Mouse (Mus musculus) left cerebral cortex, adult 2 months (tissue): ENCODE data around the gene Smyd3. TPM values are rescaled to one million over a fixed set of nuclear protein-coding genes. Genes with fewer than 3 reads are reported as not detected.
"Not testable (repeated sequence)": the region's sequence is repeated elsewhere in the genome, so short reads cannot be mapped to it uniquely, and the experiment has no call there.

Experiments used
- DNase-seq, 2 experiments: peaks; one replicate each; pipeline ENCODE4 v3.0.0; 2021 to 2022; ENCODE audit warnings: low spot score in 2 of 2, mixed read lengths in 1 of 2; ENCODE audit errors: extremely low spot score in 1 of 2
- H3K27ac ChIP-seq: fragments of 200-600 bp; 2 replicates; pipeline ENCODE4 v1.8.1; 2022
- H3K4me3 ChIP-seq: fragments of 200-600 bp; 2 replicates; pipeline ENCODE4 v1.8.1; 2022
- CTCF ChIP-seq: fragments of 200-600 bp; IDR thresholded peaks from 2 replicates; pipeline ENCODE4 v1.8.1; 2022; ENCODE audit warnings: antibody characterized with exemption, mild to moderate bottlenecking, moderate library complexity
- intact Hi-C: fragments of 180-260 bp; cut with DNase I; formaldehyde crosslinking; loops from one replicate; pipeline ENCODE4 v1.15.1; 2025
- total RNA-seq, 2 experiments: library from RNA; stranded (reverse); gene quantifications; 2 replicates each; pipeline ENCODE4 v1.2.3; 2021

The Smyd3 gene
- total RNA-seq, 2 experiments from 2014 or later: 25.0 to 25.6 TPM

- intact Hi-C loops: no loop called here
- no peak overlapping the region for H3K27ac ChIP-seq
- DNase-seq: no peak
- no peak for TF ChIP-seq CTCF
- H3K4me3 ChIP-seq: no peak overlapping the region
Observed at GRCm38 (mm10) chr1:179192781-179193180, 325.1 kb downstream of the Smyd3 start.

GRCm38 (mm10) chr1:179190837-179191236, 327.0 kb downstream of the Smyd3 start:
- intact Hi-C loops: no loop called here
- TF ChIP-seq CTCF: no peak
- no peak overlapping the region for H3K4me3 ChIP-seq
- H3K27ac ChIP-seq: no peak overlapping the region
- DNase-seq: no peak

- H3K4me3 ChIP-seq: no peak overlapping the region
- no peak for TF ChIP-seq CTCF
- intact Hi-C loops: no loop called here
- H3K27ac ChIP-seq: no peak overlapping the region
- DNase-seq: no peak
Observed at GRCm38 (mm10) chr1:179187171-179187570, 330.7 kb downstream of the Smyd3 start.

GRCm38 (mm10) chr1:179184631-179185030, 333.2 kb downstream of the Smyd3 start:
- no peak for TF ChIP-seq CTCF
- intact Hi-C loops: no loop called here
- peak in 1 of 2 experiments; percentile 15 for DNase-seq
- H3K27ac ChIP-seq: no peak overlapping the region
- no peak overlapping the region for H3K4me3 ChIP-seq

- no peak for DNase-seq
- no peak for TF ChIP-seq CTCF
- intact Hi-C loops: no loop called here
- H3K27ac ChIP-seq: no peak overlapping the region
- no peak overlapping the region for H3K4me3 ChIP-seq
Observed at GRCm38 (mm10) chr1:179183499-179183898, 334.3 kb downstream of the Smyd3 start.

GRCm38 (mm10) chr1:179180546-179180945, 337.3 kb downstream of the Smyd3 start:
- no peak overlapping the region for H3K4me3 ChIP-seq
- H3K27ac ChIP-seq: no peak overlapping the region
- intact Hi-C loops: no loop called here
- no peak for DNase-seq
- TF ChIP-seq CTCF: no peak

- Histone ChIP-seq H3K4me3 (no peak overlapping the region), H3K27ac (no peak overlapping the region)
- DNase-seq: no peak
- intact Hi-C loops: no loop called here
- TF ChIP-seq CTCF: no peak
Observed at GRCm38 (mm10) chr1:179176861-179177658, 340.8 kb downstream of the Smyd3 start.

- DNase-seq: no peak
- intact Hi-C loops: no loop called here
- Histone ChIP-seq H3K4me3 (no peak overlapping the region), H3K27ac (no peak overlapping the region)
- TF ChIP-seq CTCF: no peak
Observed at GRCm38 (mm10) chr1:179174241-179174640, 343.6 kb downstream of the Smyd3 start.

GRCm38 (mm10) chr1:179170555-179170954, 347.3 kb downstream of the Smyd3 start:
- H3K27ac ChIP-seq: no peak overlapping the region
- intact Hi-C loops: no loop called here
- TF ChIP-seq CTCF: no peak
- no peak for DNase-seq
- H3K4me3 ChIP-seq: no peak overlapping the region

- no peak overlapping the region for H3K4me3 ChIP-seq
- intact Hi-C loops: no loop called here
- DNase-seq: no peak
- H3K27ac ChIP-seq: no peak overlapping the region
- TF ChIP-seq CTCF: no peak
Observed at GRCm38 (mm10) chr1:179169749-179170148, 348.1 kb downstream of the Smyd3 start.

GRCm38 (mm10) chr1:179169161-179169560, 348.7 kb downstream of the Smyd3 start:
- DNase-seq: no peak
- intact Hi-C loops: no loop called here
- no peak overlapping the region for H3K27ac ChIP-seq
- TF ChIP-seq CTCF: no peak
- H3K4me3 ChIP-seq: no peak overlapping the region

GRCm38 (mm10) chr1:179164219-179164618, 353.6 kb downstream of the Smyd3 start:
- intact Hi-C loops, H3K4me3 ChIP-seq, DNase-seq, H3K27ac ChIP-seq: not testable (repeated sequence)

- H3K27ac ChIP-seq, H3K4me3 ChIP-seq, DNase-seq, intact Hi-C loops: not testable (repeated sequence)
Observed at GRCm38 (mm10) chr1:179162752-179163151, 355.1 kb downstream of the Smyd3 start.
